Mouse (Mus musculus): ENCODE results near the gene Ccdc182. TPM values are rescaled to one million over a fixed set of nuclear protein-coding genes. Genes with fewer than 3 reads are reported as not detected.

Gene Ccdc182
- not detected for total RNA-seq (2021)

GRCm38 (mm10) chr11:88293631-88294393 lies at the start of gene Ccdc182:
Gene Ccdc182 (plus strand): TSS chr11:88294058.
- no peak for DNase-seq (ENCODE audit: extremely low spot score in 1 of 2, low spot score in 1 of 2)

DNA sequence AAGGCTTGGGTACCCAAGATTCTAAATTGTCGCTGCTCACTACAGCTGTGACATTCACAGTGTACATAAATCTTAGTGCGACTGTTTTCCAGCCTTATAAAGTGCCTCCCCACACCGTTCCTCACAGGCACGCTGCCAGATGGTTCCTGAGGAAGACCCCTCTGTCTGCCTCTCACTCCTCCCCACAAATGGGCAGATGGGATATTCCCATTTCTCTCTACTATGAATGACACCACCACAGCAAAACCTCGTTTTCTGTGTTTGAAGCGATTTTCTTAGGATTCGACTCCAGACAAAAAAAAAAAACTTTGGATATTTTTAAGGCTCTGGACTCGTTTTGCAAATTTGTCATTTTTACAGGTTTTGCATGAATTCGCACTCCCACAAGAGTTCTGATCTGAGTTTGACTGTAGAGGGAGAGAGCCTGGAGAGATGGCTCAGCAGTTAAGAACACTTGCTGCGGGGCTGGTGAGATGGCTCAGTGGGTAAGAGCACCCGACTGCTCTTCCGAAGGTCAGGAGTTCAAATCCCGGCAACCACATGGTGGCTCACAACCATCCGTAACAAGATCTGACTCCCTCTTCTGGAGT lies 48.2 kb upstream of the Ccdc182 start:
- no peak for DNase-seq (ENCODE audit: extremely low spot score in 1 of 2, low spot score in 1 of 2)

DNA sequence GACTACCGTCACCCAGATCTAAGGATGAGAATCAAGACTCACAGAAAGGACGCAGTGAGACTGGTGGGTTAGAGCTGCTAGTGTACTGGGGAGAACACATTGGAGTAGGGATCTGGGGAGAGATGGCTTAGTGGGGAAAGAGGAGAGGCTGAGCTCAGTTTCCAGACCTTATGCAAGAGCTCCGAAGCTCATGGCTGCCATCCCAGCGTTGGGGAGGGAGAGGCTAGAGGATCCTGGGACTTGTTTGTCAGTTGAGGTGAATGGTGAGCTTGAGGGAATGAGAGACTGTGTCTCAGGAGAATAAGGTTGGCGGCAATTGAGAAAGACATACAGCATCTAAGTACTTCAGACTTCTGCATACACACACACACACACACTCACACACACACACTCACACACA lies 45.2 kb upstream of the Ccdc182 start:
- no peak for DNase-seq (ENCODE audit: extremely low spot score in 1 of 2, low spot score in 1 of 2)

DNA sequence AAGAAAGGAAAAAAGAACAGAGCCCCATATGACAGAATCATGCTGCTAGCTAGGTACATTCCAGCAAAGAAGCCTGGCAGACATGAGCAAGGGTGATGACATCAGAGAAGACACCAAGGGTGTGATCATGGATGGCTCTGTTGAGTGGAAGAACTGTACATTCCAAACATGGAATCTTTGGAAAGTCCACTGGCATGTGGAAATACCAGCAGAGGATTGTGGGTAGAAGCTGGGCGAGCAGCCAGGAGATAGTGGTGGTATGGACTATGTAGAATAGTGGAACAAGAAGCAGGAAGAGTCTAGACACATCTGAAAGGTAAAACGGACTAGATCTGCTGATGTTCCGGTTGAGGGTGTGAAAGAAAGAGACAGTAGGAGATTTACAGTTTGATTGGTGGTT lies 43.3 kb upstream of the Ccdc182 start:
- no peak for DNase-seq (ENCODE audit: extremely low spot score in 1 of 2, low spot score in 1 of 2)

DNA sequence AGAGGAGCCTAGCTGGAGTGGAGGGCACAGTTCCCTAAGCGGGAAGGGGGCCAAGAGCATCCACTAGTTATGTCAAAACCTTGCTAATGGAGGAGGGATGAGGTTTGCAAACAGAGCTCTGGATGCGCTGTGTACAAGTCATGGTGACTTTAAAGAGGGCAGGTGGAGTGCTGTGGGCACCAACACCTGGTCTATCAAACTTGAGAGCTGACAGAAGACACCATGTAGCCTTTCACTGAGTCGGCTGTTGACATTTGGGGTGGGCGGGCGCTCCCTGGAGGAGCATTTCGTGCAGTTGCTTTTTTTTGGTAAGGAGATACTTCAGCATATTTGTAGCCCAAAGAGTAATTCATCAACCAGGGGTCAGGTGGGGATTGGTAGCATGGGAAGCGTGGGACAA lies 42.6 kb upstream of the Ccdc182 start:
- no peak for DNase-seq (ENCODE audit: extremely low spot score in 1 of 2, low spot score in 1 of 2)

DNA sequence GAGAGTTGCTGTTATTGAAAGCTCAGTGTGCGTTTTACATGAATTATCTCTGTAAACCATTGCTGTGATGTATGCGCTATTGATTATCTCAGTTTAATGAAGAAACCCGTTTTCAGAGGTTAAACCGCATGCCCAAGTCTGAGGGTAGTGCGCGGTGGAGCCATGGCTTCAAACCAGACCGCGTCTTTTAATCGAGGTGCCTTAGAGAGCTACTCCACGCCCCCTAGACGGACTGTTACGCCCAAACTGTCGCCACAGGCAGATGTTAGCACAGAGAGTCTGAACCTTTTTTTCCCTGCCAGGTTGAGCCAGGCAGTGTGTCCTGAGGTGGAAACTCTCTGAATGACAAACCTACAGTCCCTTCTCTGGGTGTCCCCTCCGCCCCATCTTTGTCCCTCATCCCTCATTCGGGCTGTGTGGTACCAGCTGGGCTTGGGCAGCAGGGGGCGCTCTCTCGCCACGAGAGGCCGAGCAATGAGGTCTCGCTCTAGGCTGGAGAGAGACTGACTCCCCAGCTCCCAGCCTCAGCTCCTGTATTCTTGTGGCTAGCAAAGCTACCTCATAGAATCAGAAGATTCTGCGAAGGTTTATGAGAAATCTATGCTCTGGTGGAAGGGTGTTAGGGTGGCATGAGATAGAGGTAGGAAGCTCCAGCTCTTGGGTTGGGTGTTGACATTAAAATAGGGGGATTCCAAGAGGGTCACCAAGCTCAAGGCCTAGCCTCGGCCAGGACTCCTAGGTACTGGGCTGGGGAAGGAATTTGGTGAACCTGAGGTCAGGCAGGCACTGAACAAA lies 41.7 kb upstream of the Ccdc182 start:
- peak; percentile 90 to 96 for DNase-seq (ENCODE audit: extremely low spot score in 1 of 2, low spot score in 1 of 2)

DNA sequence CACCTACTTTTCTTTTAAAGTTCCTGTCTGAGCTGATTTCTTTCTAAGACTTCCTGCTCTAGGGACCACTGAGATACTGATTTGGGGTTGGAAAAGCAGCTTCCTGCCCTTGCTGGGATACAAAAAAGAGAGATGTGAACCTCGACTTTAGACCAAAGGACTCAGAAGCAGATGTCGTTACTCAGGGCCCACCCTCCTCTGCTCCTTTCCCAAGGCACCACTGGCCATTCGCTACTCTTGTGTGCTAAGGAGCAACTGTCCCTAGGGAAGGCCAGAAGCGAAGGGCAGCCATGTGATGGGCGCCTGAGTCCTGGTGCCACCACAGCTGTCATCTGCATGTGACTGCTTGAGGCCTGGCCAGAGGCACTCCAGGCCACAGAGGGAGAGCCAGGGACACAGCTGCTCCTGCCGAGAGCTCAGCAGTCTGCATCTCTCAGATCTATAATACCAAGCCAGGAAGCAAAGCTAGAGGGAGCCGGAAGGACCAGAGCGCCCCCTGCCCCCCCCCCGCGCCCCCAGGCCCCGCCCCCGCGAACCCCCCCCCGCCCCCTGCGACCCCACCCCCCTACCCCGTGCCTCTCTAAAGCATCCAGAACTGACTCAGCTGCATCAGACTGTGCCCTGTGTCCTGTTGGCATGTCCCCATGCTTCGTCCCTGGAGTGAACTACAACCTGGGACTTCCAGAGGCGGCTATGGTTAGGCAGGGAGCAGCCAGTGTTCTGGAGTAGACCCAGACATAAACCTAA lies 40.9 kb upstream of the Ccdc182 start:
- no peak for DNase-seq (ENCODE audit: extremely low spot score in 1 of 2, low spot score in 1 of 2)

GRCm38 (mm10) chr11:88253514-88254167 lies 40.2 kb upstream of the Ccdc182 start:
- DNase-seq (ENCODE audit: extremely low spot score in 1 of 2, low spot score in 1 of 2), result no peak

DNA sequence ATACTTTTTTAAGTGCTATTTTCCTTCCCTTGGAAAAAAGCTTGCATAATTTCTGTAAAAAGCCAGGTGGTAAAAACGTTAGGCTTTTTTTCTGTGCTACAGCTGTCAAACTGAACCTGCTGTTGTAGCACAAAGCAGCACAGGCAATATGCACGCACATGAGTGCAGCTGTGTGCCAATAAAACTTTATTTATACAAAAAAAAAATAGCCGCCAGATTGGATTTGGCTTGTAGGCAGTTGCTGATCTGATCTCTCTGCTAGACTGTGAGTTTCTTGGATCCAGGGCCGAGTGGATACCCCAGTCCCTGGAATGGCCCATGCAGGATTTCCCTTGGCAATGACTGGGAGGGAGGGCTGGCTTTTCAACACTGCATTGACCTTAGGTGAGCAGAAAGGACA lies 36.2 kb upstream of the Ccdc182 start:
- no peak for DNase-seq (ENCODE audit: extremely low spot score in 1 of 2, low spot score in 1 of 2)

GRCm38 (mm10) chr11:88258212-88258611 lies 35.6 kb upstream of the Ccdc182 start:
- no peak for DNase-seq (ENCODE audit: extremely low spot score in 1 of 2, low spot score in 1 of 2)

- no peak for DNase-seq (ENCODE audit: extremely low spot score in 1 of 2, low spot score in 1 of 2)
Observed at GRCm38 (mm10) chr11:88260463-88260862, 33.4 kb upstream of the Ccdc182 start.

DNA sequence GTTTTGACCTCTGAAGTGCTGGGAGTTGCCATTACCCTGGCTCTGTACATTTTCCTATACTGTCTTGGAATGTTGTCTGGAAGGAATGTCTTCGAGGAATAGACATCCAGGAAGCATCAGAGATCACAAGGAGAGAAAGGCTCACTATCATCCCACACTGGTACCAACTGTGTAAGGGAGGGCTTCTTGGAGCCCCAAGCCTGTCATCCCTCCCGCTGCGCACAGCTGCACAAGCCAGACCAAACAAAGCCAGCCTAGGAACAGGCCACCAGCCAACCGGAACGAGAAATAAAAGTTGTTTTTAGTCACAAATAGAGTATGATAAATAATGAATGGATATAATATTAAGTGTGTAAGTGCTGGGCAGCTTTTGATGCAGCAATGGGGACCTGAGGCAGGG lies 29.0 kb upstream of the Ccdc182 start:
- DNase-seq (ENCODE audit: extremely low spot score in 1 of 2, low spot score in 1 of 2), result no peak

DNA sequence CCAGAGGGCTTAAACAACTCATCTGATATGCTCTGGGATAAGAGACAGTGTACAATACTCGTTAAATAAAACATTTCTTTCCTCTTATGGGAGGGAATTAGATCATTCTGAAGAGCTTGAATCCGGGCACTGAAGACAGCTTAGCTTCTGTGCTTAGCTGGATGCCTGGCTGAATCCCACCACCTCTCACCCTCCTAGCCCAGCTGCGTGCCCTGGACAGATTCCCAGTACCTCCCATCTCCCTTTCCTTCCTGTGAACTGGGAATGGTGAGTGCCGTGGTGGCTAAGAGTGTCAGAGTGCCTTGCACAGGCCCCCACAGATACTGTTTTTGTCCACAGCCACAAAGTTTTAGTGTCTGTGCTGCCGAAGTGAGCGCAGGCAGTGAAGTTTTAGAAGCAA lies 27.5 kb upstream of the Ccdc182 start:
- DNase-seq (ENCODE audit: extremely low spot score in 1 of 2, low spot score in 1 of 2), result no peak

- DNase-seq (ENCODE audit: extremely low spot score in 1 of 2, low spot score in 1 of 2), result no peak
Observed at GRCm38 (mm10) chr11:88271870-88272269, 22.0 kb upstream of the Ccdc182 start.

DNA sequence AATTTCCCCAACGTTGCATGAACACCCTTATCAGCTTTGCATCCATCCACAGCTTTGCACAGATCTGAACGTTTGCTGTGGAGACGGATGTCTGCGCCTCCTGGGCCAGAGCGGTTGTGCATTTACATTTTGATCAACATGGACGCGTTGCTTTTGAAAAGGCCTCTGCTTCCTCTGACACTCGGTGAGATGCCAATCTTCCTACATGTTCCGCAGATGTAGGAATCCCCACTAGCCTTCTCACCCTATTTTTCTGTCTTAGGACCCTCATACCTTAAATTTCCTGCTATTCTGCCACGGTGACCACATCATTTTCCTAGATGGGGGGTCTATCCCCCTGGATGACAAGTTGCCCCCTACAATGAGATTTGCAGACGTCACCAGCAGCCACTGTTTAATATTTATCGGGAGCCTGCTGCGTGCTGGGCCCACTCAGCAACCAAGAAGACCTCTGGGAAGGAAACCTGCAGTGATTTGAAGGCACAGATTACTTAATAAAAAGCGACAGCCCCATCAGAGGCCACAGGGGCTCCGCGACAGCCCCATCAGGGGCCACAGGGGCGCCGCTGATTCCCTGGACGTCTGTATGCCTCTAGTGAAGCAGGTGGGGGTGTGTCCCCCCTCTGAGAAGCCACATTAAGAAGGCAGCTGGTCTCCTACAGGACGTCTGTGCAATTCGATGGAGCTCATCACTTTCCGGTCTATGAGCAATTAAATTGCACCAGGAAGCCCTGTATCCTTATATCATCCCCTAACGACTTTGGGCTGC lies 19.6 kb upstream of the Ccdc182 start:
- DNase-seq (ENCODE audit: extremely low spot score in 1 of 2, low spot score in 1 of 2), result no peak

DNA sequence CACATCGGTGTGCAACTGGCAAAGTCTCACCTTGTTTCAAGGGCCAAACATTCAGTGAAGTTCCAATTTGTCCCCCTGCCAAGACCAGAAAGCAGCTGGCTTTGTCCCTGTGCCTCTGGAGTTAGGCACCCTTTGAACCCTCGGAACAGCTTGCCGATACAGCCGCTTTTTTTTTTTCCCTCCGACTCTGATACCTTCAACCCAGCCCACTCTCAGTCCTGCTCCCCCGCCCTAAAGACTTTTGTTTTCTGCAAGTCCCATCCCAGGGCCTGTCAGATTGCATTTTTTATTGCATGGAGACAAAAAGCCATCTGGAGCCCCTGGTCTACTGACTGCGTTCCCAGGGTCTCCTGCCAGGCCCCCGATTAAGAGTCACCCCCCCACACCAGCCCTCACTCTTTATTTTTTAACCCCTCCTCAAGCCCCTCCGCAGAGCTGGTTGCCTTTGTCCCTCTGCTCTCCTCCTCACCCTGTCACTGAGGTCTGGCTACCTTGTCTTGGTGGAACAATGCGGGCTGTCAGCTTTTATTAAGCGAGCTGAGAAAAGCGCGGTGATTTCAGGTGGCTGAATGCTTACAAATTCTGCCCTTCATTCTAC lies 18.9 kb upstream of the Ccdc182 start:
- no peak for DNase-seq (ENCODE audit: extremely low spot score in 1 of 2, low spot score in 1 of 2)

DNA sequence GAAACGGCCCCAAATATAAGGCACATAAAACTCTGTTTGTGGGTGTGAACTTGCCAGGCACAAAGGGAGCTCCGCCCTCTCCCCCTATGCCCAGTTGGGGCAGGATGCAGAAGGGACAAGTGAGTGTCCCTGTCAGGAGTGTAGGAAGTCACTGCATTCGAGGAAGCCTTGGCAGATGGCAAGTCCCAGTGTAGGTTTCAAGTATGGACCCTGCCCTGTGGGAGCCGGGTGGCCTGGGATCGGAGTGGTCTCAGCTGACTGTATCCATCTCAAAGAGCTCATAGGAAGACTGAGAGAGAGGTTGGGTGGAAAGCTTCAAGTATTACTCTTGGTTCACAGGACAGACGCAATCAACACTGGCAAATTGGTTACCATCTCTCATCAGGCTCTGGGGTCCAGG lies 17.9 kb upstream of the Ccdc182 start:
- DNase-seq (ENCODE audit: extremely low spot score in 1 of 2, low spot score in 1 of 2), result no peak

- DNase-seq (ENCODE audit: extremely low spot score in 1 of 2, low spot score in 1 of 2), result peak in 1 of 2 experiments; percentile 16
Observed at GRCm38 (mm10) chr11:88276534-88277308, 17.1 kb upstream of the Ccdc182 start.

Data from layer of hippocampus, postnatal 25 days (tissue).